Mouse (Mus musculus): ENCODE measurements around the gene Klra17. TPM values are rescaled to one million over a fixed set of nuclear protein-coding genes. Genes with fewer than 3 reads are reported as not detected.
"Not testable (repeated sequence)": the region's sequence is repeated elsewhere in the genome, so short reads cannot be mapped to it uniquely, and the experiment has no call there.

Klra17 gene
- polyA plus RNA-seq (2012; ENCODE audit: insufficient read depth, insufficient read length, low replicate concordance, missing spikeins) = not detected in 2 replicates

GRCm38 (mm10) chr6:129876549-129876948 is at the start of gene Klra17:
Gene Klra17, minus strand, starts transcription at chr6:129876672.
- Histone ChIP-seq H3K4me3 (ENCODE audit: insufficient read depth, low read depth, low read length) (no peak within 1 kb of the TSS), H3K4me1 (ENCODE audit: control insufficient read depth, insufficient read depth, low read length) (no peaks in the 10 kb centered on the region), H3K27ac (ENCODE audit: insufficient read depth, low read depth, low read length) (no peak within 1 kb of the TSS)
- no peak for TF ChIP-seq CTCF (IDR thresholded peaks at IDR 0.05; ENCODE audit: insufficient read depth, low read depth, low read length)
- TF ChIP-seq POLR2A (IDR thresholded peaks at IDR 0.05; ENCODE audit: insufficient read depth, low read depth, low read length) = no peak
- WGBS = 33% methylated on average over 1 of the region's 1 CpGs

- not testable (repeated sequence) for H3K4me3 ChIP-seq (ENCODE audit: insufficient read depth, low read depth, low read length); H3K27ac ChIP-seq (ENCODE audit: insufficient read depth, low read depth, low read length); H3K4me1 ChIP-seq (ENCODE audit: control insufficient read depth, insufficient read depth, low read length)
Observed at GRCm38 (mm10) chr6:129917476-129917946, 41.0 kb upstream of the Klra17 start, which contains the start of gene Klra5. Gene Klra5, minus strand, starts transcription at chr6:129917650.

- Histone ChIP-seq H3K27ac (ENCODE audit: insufficient read depth, low read depth, low read length) (no peak overlapping the region), H3K4me3 (ENCODE audit: insufficient read depth, low read depth, low read length) (no peak overlapping the region), H3K4me1 (ENCODE audit: control insufficient read depth, insufficient read depth, low read length) (no peaks in the 10 kb centered on the region)
- 83% methylated on average over 1 of the region's 1 CpGs for WGBS
- TF ChIP-seq CTCF (IDR thresholded peaks at IDR 0.05; ENCODE audit: insufficient read depth, low read depth, low read length) (no peak), POLR2A (IDR thresholded peaks at IDR 0.05; ENCODE audit: insufficient read depth, low read depth, low read length) (no peak)
Observed at GRCm38 (mm10) chr6:129916996-129917395, 40.5 kb upstream of the Klra17 start.

- Histone ChIP-seq H3K4me3 (ENCODE audit: insufficient read depth, low read depth, low read length) (no peak overlapping the region), H3K4me1 (ENCODE audit: control insufficient read depth, insufficient read depth, low read length) (no peaks in the 10 kb centered on the region), H3K27ac (ENCODE audit: insufficient read depth, low read depth, low read length) (no peak overlapping the region)
- TF ChIP-seq POLR2A (IDR thresholded peaks at IDR 0.05; ENCODE audit: insufficient read depth, low read depth, low read length) (no peak), CTCF (IDR thresholded peaks at IDR 0.05; ENCODE audit: insufficient read depth, low read depth, low read length) (no peak)
- WGBS = 77% methylated on average over 2 of the region's 2 CpGs
Observed at GRCm38 (mm10) chr6:129882525-129882924, 6.1 kb upstream of the Klra17 start.

- H3K27ac ChIP-seq (ENCODE audit: insufficient read depth, low read depth, low read length); H3K4me3 ChIP-seq (ENCODE audit: insufficient read depth, low read depth, low read length); H3K4me1 ChIP-seq (ENCODE audit: control insufficient read depth, insufficient read depth, low read length): not testable (repeated sequence)
- no CpG with 5 or more reads among the region's 3 CpGs for WGBS
Observed at GRCm38 (mm10) chr6:129862349-129862748, 14.1 kb downstream of the Klra17 start, which contains the start of gene Gm17631. Gene Gm17631, plus strand, starts transcription at chr6:129862649.

DNA sequence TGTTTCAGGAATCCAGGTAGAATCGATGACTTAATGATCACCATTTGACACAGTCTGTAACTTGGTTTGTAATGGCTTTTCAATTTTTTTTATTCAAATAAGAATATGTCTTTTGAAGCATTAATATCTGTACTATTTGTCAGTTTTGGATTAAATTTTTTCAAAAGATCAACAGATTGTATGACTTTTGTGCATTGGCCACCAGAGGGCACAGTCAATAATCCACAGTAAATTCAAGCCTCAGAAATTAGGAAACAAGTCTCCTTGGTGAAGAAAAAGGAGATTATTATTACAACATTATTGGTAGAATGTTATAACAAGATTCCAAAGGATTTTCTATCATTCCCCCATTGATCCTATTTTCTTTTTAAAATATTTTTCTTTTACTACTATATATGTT is 50.9 kb downstream of the Klra17 start:
- TF ChIP-seq CTCF (IDR thresholded peaks at IDR 0.05; ENCODE audit: insufficient read depth, low read depth, low read length) = no peak
- TF ChIP-seq POLR2A (IDR thresholded peaks at IDR 0.05; ENCODE audit: insufficient read depth, low read depth, low read length) = no peak
- WGBS = 80% methylated on average over 1 of the region's 1 CpGs
- H3K27ac ChIP-seq (ENCODE audit: insufficient read depth, low read depth, low read length) = no peak overlapping the region
- no peaks in the 10 kb centered on the region for H3K4me1 ChIP-seq (ENCODE audit: control insufficient read depth, insufficient read depth, low read length)
- no peak overlapping the region for H3K4me3 ChIP-seq (ENCODE audit: insufficient read depth, low read depth, low read length)

DNA sequence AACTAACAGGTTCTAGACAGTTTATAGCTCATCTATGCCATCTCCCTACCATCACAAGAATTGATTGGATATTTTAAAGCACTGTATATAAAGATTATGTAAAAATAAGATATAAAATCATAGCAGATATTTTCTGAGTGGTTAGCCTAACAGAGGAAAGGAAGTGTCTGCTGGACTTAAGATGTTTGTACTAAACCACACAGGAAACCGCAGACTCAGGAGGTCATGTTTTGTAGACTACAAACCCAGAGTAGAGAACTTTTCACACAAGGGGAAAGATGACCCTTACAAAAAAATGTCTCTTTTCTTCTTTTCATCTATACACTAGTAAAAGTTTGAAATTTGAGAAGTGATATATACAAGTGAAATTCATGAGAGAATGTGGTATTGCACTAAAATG is 52.5 kb downstream of the Klra17 start:
- TF ChIP-seq POLR2A (IDR thresholded peaks at IDR 0.05; ENCODE audit: insufficient read depth, low read depth, low read length) (no peak), CTCF (IDR thresholded peaks at IDR 0.05; ENCODE audit: insufficient read depth, low read depth, low read length) (no peak)
- 80% methylated on average over 1 of the region's 1 CpGs for WGBS

DNA sequence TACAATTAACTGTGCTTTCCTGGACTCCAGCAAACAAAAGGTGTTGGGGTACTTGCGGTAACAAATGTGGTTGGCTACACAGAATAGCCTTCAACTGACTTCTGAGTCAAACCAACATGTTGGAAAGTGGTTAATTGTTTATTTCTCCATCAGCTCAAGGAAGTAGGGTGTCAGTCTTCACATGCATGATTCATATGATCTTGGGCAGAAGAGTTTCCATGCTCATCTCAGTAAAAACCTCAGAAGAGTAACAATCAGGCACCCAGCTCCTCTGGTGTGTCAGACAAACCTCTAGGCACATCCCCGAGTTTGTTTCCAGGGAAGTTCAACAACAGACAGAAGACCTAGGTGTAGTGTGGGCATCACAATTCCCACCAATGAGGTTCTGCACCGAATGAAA is 58.7 kb downstream of the Klra17 start:
- Histone ChIP-seq H3K4me3 (ENCODE audit: insufficient read depth, low read depth, low read length) (no peak overlapping the region), H3K27ac (ENCODE audit: insufficient read depth, low read depth, low read length) (no peak overlapping the region), H3K4me1 (ENCODE audit: control insufficient read depth, insufficient read depth, low read length) (no peaks in the 10 kb centered on the region)
- 67% methylated on average over 3 of the region's 3 CpGs for WGBS
- no peak for TF ChIP-seq POLR2A (IDR thresholded peaks at IDR 0.05; ENCODE audit: insufficient read depth, low read depth, low read length)
- TF ChIP-seq CTCF (IDR thresholded peaks at IDR 0.05; ENCODE audit: insufficient read depth, low read depth, low read length) = no peak

More for the DNA sequence above, 52.5 kb downstream of the Klra17 start:
- Histone ChIP-seq H3K4me3 (ENCODE audit: insufficient read depth, low read depth, low read length) (no peak overlapping the region), H3K4me1 (ENCODE audit: control insufficient read depth, insufficient read depth, low read length) (no peaks in the 10 kb centered on the region), H3K27ac (ENCODE audit: insufficient read depth, low read depth, low read length) (no peak overlapping the region)

- H3K27ac ChIP-seq (ENCODE audit: insufficient read depth, low read depth, low read length); H3K4me1 ChIP-seq (ENCODE audit: control insufficient read depth, insufficient read depth, low read length); H3K4me3 ChIP-seq (ENCODE audit: insufficient read depth, low read depth, low read length): not testable (repeated sequence)
- 95% methylated on average over 3 of the region's 3 CpGs for WGBS
Observed at GRCm38 (mm10) chr6:129784170-129784569, 92.3 kb downstream of the Klra17 start, which contains the start of gene Gm156. Gene Gm156, minus strand, starts transcription at chr6:129784270.

Other genes with a start within 250 kb of the Klra17 start
- gene Klrc3, start 233.3 kb downstream of the Klra17 start, polyA plus RNA-seq (2012; ENCODE audit: insufficient read depth, insufficient read length, low replicate concordance, missing spikeins) = not detected in 2 replicates
- gene Klrc2, start 216.0 kb downstream of the Klra17 start, polyA plus RNA-seq (2012; ENCODE audit: insufficient read depth, insufficient read length, low replicate concordance, missing spikeins) = not detected in 2 replicates
- not detected in 2 replicates for gene Klrc1, start 197.7 kb downstream of the Klra17 start, polyA plus RNA-seq (2012; ENCODE audit: insufficient read depth, insufficient read length, low replicate concordance, missing spikeins)
- gene Klri1, start 159.5 kb downstream of the Klra17 start, polyA plus RNA-seq (2012; ENCODE audit: insufficient read depth, insufficient read length, low replicate concordance, missing spikeins) = not detected in 2 replicates
- not detected in 2 replicates for gene Klri2, start 136.2 kb downstream of the Klra17 start, polyA plus RNA-seq (2012; ENCODE audit: insufficient read depth, insufficient read length, low replicate concordance, missing spikeins)
- gene Gm156, start 92.4 kb downstream of the Klra17 start, polyA plus RNA-seq (2012; ENCODE audit: insufficient read depth, insufficient read length, low replicate concordance, missing spikeins) = not detected in 2 replicates
- gene Gm17631, start 14.0 kb downstream of the Klra17 start, polyA plus RNA-seq (2012; ENCODE audit: insufficient read depth, insufficient read length, low replicate concordance, missing spikeins) = not detected in 2 replicates
- not detected in 2 replicates for gene Klra5, start 41.0 kb upstream of the Klra17 start, polyA plus RNA-seq (2012; ENCODE audit: insufficient read depth, insufficient read length, low replicate concordance, missing spikeins)
- not detected in 2 replicates for gene Klra6, start 150.3 kb upstream of the Klra17 start, polyA plus RNA-seq (2012; ENCODE audit: insufficient read depth, insufficient read length, low replicate concordance, missing spikeins)
- not detected in 2 replicates for gene Klra4, start 190.6 kb upstream of the Klra17 start, polyA plus RNA-seq (2012; ENCODE audit: insufficient read depth, insufficient read length, low replicate concordance, missing spikeins)